Mouse (Mus musculus) gastrocnemius, postnatal 14 days (tissue): ENCODE measurements at regions not wholly inside any gene's neighbourhood (a gene's known extent, or its start where the extent isn't known, plus 50 kb on each side); places are given as distances from the start of the nearest gene placed in this dataset.

Experiments used
- DNase-seq: peaks from one replicate; pipeline ENCODE4 v3.0.0; 2021; ENCODE audit warnings: mixed read lengths
- intact Hi-C: fragments of 180-260 bp; cut with DNase I; formaldehyde crosslinking; loops from one replicate; pipeline ENCODE4 v1.15.1; 2025; ENCODE audit warnings: low total_unique reads

DNA sequence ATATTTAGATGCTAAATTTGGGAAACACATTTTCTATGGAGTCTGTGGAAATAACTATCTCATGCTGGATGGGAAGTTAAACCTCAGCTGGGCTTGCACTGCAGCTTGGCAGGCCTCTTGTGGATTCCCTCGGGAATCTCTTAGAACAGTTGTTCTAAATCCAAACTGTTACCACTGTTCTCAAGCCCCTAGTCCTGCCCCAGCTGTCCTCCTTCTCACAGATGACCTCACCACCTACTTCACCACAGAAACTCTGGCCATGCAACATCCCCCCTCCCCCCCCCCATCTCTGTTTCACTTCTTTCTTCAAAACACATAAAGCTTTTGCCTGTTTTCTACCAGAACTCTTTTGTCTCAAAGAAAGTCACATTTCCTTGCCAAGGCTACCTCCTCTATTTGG is 136.6 kb upstream of the Wdr44 start:
- DNase-seq = peak; percentile 37
- intact Hi-C loops = no loop called here

DNA sequence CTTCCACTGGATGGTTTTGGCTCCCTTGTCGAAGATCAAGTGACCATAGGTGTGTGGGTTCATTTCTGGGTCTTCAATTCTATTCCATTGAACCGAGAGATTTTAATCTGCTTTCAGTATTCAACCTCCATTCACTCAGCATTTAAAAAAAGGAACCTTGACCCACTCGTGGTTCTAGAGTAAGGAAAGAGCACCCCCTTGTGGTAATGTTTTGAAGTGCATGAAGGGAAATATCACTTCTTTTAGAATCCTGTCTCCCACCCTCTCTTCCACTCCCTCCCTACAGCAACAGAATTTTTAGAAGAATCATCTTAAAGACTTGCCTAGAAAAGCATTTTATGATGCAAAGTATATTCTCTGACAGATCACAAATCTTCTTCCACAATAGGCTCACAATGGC is 127.3 kb upstream of the Wdr44 start:
- no peak for DNase-seq
- intact Hi-C loops = no loop called here
